Mouse (Mus musculus): ENCODE results near the gene Prrx1.

GRCm38 (mm10) chr1:163277069-163277468, 36.4 kb downstream of the Prrx1 start:
- TF ChIP-seq CTCF (IDR thresholded peaks at IDR 0.05 in 2 of 3, conservative IDR thresholded peaks at IDR 0.05 in 1 of 3; ENCODE audit: control insufficient read depth in 1 of 3, insufficient read depth in 1 of 3, low read depth in 2 of 3, low read length in 3 of 3, poor library complexity in 1 of 3, severe bottlenecking in 1 of 3): no peak
- TF ChIP-seq POLR2AphosphoS5 (IDR thresholded peaks at IDR 0.05; ENCODE audit: borderline replicate concordance, low read depth, low read length): no peak
- TF ChIP-seq HCFC1 (IDR thresholded peaks at IDR 0.05; ENCODE audit: low read depth, low read length): no peak
- TF ChIP-seq MEF2A (IDR thresholded peaks at IDR 0.05; ENCODE audit: extremely low read depth, insufficient replicate concordance, low read depth, low read length, poor library complexity, severe bottlenecking): no peak
- TF ChIP-seq TAL1 (IDR thresholded peaks at IDR 0.05; ENCODE audit: low read length): no peak
- no peak for TF ChIP-seq MXI1 (IDR thresholded peaks at IDR 0.05; ENCODE audit: low read depth, low read length)
- TF ChIP-seq RAD21 (IDR thresholded peaks at IDR 0.05; ENCODE audit: low read depth, low read length): no peak
- no peak for TF ChIP-seq E2F4 (IDR thresholded peaks at IDR 0.05; ENCODE audit: borderline replicate concordance, low read depth, low read length)
- no peak for TF ChIP-seq POLR2A (IDR thresholded peaks at IDR 0.05; ENCODE audit: control insufficient read depth in 1 of 2, insufficient read depth in 1 of 2, low read depth in 1 of 2, low read length in 2 of 2, poor library complexity in 1 of 2)
